In the genomic region with DNA sequence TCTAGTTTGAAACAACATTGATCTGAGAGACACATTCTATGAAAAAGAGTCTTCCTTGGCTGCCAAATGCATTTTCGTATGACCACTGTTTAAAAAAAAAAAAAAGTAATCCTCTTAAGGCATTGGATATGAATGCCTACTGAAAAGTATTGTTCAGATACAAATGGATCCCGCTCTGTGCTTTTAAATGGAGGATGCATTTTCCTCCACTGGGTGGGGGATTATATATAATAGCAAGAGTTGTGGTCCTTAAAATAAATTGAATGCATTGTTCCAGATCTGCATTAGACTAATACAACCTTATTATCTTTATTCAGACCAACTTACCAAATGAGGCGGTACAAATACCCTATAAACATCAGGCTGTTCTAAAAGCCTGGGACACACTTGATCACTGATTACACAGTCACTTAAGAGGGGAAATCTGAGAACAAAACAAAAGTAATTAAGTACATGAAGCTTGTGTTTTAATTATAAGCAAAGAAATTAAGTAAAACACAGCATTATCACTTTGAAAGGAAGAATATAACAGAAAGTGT, we compare ENCODE assay signal across 15 mouse cellular contexts.
"Had no signal": no experiment of that assay in that cellular context is flagged by ENCODE, and none has a peak within 500 bp of the region (broad histone marks: within the 10 kb centered on the region; RNA-seq: fewer than 3 reads in every experiment).

No protein-coding gene starts in this region.

- ATAC-seq: lung, postnatal 0 days had no signal

- H3K27ac ChIP-seq: kidney, postnatal 0 days; limb, embryonic 13.5 days; liver, embryonic 14.5 days; stomach, embryonic 15.5 days had no signal

- H3K9me3 ChIP-seq: limb, embryonic 13.5 days; stomach, embryonic 15.5 days had no signal

- H3K36me3 ChIP-seq: limb, embryonic 13.5 days; stomach, embryonic 15.5 days had no signal

- H3K4me2 ChIP-seq: limb, embryonic 13.5 days; stomach, embryonic 15.5 days had no signal

- H3K4me1 ChIP-seq: limb, embryonic 13.5 days; stomach, embryonic 15.5 days had no signal

- H3K4me3 ChIP-seq: limb, embryonic 13.5 days; stomach, embryonic 15.5 days had no signal

- H3K27me3 ChIP-seq: limb, embryonic 13.5 days; stomach, embryonic 15.5 days had no signal

- DNase-seq: kidney, adult 11 months; kidney, adult 9 months; kidney, postnatal 36 days; layer of hippocampus, adult 9-11 months; left cerebral cortex, postnatal 4 days; lung, adult 2 months; lung, postnatal 36 days; right cerebral cortex, postnatal 14 days; thymus, adult 2 months; thymus, postnatal 25 days had no signal

- H3K9ac ChIP-seq: limb, embryonic 13.5 days; liver, embryonic 14.5 days; stomach, embryonic 15.5 days had no signal
